Mouse (Mus musculus) thymus, adult 2 months (tissue): ENCODE measurements at regions not wholly inside any gene's neighbourhood (a gene's known extent, or its start where the extent isn't known, plus 50 kb on each side); places are given as distances from the start of the nearest gene placed in this dataset.

Source experiments
- CTCF ChIP-seq: fragments of 200-500 bp; IDR thresholded peaks from 2 replicates; pipeline ENCODE4 v1.5.1; 2012; ENCODE audit warnings: mild to moderate bottlenecking, control low read depth, low read length, moderate library complexity, borderline replicate concordance; ENCODE audit not compliant: control insufficient read depth, poor library complexity, insufficient read depth; ENCODE audit errors: extremely low read depth
- POLR2A ChIP-seq: fragments of 200-500 bp; IDR thresholded peaks from 2 replicates; pipeline ENCODE4 v1.6.1; 2012; ENCODE audit warnings: mild to moderate bottlenecking, low read length, control low read depth, moderate library complexity; ENCODE audit not compliant: control insufficient read depth, poor library complexity, insufficient read depth; ENCODE audit errors: extremely low read depth

DNA sequence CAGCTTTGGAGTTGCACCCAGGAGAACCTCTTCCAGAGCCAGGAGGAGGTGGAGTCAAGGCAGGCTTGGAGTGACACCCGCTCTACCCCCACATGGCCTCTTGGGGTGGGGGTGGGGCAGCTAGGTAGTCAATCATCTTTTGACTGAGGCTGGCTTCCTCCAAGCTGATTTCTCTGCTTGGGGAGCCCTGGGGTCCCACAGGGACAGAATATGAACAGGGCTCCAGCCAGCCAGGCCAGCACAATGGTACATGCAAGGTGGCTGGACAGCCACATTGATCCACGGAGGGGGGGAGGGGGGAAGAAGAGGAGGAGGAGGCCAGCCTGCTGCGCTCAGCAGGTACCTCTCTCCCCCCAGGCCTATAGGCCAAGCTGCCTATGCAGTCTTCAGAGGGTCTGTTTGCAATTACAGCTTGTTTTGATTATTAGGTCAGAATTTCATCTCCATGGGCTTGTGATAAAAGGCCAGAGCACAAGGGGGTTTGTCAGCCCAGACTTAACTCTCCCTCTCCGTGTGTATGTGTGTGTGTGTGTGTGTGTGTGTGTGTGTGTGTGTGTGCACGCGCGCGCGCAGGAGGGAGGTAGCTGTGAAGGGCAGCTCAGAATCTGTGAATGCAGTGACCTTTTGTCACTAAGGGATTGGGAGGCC, 120.5 kb upstream of the Zmiz1 start:
- TF ChIP-seq POLR2A: no peak
- no peak for TF ChIP-seq CTCF
